Mouse (Mus musculus) heart, adult 11 months (tissue): ENCODE measurements at regions not wholly inside any gene's neighbourhood (a gene's known extent, or its start where the extent isn't known, plus 50 kb on each side); places are given as distances from the start of the nearest gene placed in this dataset.

Experiments
- DNase-seq: peaks from one replicate; pipeline ENCODE4 v3.0.0; 2022

DNA sequence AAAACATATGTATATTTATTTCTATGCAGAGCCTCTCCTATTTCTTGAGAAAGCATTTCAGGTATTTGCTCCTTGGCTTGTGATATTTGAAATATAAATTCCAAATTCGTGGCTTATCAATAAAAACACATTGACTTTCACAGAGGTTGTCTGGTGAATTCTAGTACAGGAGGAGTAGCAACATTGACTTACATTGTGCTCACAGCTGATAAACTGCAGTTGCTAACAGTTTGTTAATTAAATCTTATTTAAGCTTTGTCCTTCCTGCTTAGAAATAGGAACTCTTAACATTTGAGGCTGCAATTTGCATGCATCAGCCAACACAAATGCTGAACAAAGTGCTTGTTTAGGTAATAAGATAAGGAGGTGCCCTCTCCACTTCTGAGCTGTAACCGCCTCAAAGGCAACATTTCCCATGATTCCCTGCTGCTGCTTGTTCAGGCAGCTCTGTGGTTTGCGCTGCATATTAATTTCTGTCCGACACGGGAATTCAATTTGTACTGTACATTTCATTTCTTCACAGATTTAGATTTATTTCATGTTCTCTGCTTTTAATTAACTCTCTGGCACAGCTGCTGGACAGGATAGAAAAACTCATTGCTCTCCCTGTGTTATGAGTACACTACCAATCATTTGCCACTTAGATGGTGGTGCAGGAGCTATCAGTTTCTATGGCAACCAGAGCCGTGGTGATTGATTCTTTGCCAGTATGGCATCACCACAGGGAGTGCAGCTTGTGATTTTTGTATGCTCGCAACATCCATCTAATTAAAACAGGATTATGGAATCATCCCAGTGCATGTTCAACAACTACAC is 219.0 kb downstream of the Zfp352 start:
- no peak for DNase-seq

DNA sequence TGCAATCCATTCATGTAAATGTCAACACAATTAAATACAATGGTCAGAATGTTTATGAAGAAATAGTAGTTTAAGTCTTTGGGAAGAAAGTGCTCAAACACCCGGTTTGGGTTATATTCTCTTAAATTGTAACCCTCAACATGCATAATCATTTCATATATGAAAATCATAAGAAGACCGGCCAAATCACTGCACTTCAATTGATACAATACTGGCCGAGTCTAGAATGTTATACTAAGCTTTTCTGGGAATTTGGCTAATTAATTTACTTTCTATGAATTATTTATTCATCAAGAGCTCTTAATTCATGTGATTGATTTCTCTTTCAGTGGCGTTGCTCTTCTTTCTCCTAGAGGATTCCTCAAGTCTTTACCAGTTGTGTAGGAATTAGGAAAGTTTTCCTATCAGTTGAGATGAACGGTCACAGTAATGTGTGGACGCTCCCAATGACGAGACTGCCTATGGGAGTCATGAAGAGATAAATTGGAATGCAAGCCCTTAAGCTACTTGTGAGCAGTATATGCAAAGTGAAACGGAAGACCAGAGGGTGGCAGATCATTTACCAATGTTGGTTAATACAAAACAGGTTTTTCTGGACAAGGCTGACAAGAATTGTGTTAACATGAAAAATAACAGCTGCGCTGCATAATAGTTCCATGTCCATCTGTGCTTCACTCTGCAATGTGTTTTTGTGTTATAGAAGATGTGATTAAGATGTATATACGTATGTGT is 219.7 kb downstream of the Zfp352 start:
- DNase-seq: no peak

DNA sequence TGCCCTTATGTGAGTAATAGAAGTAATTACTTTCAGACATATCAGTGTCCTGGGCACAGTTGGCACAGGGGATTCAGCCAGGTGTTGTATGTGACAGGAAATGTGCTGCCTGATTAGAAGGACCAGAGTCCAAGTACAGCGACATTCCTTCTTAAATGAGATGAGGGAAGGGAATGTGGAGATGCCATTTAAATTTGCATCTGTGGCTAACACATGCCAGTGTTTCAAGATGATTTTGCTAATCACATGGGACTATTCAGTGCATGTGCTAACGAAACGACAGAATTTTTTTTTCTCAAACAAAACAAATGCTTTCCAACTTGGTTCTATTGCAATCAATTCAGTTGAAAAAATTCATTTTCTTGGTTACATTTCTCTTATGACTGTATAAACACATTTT is 226.6 kb downstream of the Zfp352 start:
- no peak for DNase-seq

DNA sequence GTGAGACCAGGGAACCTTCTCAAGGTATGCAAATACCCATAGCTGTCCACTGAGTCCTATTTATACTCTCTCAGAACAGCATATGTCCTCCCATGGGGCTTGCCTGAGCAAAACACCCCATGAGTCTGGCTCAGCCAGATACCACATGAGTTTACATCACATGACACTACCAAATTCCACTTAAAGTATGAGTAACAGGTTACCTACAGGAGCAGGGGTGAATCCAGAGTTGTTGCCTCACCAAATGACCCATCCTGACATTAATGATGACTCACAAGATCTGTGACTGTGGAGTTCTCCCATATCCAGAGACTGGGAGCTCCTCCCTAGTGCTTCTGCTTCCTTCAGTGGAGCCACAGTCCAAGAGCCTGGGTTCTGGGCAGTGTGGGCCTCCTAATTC is 234.0 kb downstream of the Zfp352 start:
- DNase-seq: no peak

DNA sequence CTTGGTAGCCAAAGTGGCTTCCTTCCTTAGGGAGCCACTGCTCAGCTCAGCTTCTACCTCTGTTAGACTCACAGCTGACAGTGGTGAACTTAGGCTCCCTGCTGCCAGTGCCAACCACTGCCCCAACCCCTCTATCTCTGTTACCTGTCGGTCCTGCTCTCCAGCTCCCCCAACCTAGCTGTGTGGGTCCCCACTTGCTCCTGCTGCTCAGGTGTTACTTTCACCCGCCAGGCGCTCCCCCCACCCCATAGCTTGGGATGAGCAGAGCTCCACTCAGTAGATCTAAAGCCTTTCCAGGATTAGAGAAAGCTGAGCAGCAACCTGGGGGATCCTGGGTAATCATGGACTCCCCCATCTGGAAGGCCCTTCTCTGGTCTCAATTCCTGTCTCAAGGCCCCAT is 234.4 kb downstream of the Zfp352 start:
- DNase-seq: peak; percentile 79

DNA sequence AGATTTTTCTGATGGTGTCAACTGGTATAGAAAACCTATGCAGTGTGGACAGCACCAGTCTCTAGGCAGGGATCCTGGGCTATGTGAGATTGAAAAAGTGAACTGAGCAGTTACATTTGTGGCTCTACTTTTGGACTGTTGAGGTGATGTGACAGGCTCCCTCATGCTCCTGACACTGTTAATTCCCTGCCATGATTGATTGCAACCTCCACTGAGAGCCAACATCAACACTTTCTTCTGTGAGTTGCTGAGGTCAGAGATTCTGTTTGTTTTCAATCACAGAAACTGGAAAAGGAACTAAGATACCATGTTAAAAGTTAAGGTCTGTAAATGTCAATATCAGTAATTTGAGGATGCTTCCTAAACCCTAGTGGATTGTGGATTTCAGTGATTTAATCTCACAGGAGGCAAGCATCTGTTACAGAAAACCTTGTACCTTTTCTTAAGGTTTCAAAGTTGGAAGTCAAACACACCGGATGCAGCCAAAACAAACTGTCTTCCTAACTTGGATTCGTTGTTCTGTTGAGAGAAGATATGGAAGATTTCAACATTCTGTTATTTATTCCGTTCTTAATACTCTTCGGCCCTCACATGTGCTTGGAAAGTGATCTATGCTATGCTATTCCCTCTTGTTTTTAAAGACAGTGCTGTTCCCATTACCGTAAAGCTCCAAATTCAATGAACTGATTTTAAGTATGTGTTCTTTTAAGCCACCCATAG is 278.4 kb downstream of the Zfp352 start:
- DNase-seq: no peak
